Mouse (Mus musculus): Measurements from ENCODE around the gene 3110009E18Rik. TPM values are rescaled to one million over a fixed set of nuclear protein-coding genes. Genes with fewer than 3 reads are reported as not detected.

3110009E18Rik gene
- polyA plus RNA-seq, 1 experiment from 2014 or later, result 26.1 TPM

DNA sequence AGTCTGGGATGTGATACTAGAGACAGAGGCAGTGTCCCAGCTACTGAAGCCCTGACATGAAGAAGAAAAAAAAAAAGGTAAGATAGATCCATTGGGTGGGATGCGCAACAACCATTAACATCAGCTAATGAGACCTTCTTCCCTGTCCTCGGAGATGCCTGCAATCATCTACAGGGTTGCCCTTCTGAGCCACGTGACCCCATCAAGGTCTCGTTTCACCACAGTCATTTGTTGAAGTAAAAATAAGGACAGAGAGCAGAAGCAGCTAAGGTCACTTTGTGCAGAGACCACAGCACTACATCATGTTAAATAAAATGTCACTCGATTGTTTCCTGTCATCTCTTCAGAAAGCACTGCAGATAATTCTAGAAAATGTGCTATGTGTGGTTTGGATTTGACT lies 82.8 kb downstream of the 3110009E18Rik start:
- Histone ChIP-seq H3K27me3 (ENCODE audit: control insufficient read depth, insufficient read depth, low read length) (no peaks in the 10 kb centered on the region), H3K4me1 (replicated peaks; ENCODE audit: control insufficient read depth, insufficient read depth, low read length) (no peaks in the 10 kb centered on the region), H3K4me2 (replicated peaks; ENCODE audit: low read depth, low read length) (no peak overlapping the region), H3K27ac (ENCODE audit: low read depth, low read length) (no peak overlapping the region), H3K9ac (ENCODE audit: low read depth, low read length) (no peak overlapping the region), H3K4me3 (ENCODE audit: low read depth, low read length) (no peak overlapping the region), H3K9me3 (ENCODE audit: control insufficient read depth, low read length) (no peaks in the 10 kb centered on the region), H3K36me3 (ENCODE audit: control insufficient read depth, insufficient read depth, low read length) (no peaks in the 10 kb centered on the region)
- ATAC-seq (ENCODE audit: low FRiP score) (no peak), DNase-seq (ENCODE audit: low spot score) (no peak)
- 87% methylated on average over 5 of the region's 5 CpGs for WGBS

DNA sequence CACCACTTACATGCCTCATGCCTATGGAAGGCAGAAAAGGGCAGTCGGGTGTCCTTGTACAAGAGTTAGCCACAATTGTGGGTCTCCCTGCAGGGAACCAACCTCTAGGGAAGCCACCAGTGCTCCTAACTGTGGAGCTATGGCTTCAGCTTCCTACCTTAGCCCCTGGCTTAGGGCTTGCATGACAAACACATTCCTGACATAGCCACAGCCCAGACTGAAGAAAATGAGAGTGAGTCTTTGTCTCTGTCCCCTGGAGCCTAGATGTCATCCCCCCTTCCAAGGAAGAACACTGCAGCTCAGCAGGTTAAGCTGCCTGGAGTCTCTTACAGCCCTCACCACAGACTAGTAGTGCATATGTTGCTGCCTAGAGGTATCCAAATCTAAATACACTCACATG lies 83.8 kb downstream of the 3110009E18Rik start:
- WGBS, result 45% methylated on average over 1 of the region's 1 CpGs
- ATAC-seq (ENCODE audit: low FRiP score), result no peak

DNA sequence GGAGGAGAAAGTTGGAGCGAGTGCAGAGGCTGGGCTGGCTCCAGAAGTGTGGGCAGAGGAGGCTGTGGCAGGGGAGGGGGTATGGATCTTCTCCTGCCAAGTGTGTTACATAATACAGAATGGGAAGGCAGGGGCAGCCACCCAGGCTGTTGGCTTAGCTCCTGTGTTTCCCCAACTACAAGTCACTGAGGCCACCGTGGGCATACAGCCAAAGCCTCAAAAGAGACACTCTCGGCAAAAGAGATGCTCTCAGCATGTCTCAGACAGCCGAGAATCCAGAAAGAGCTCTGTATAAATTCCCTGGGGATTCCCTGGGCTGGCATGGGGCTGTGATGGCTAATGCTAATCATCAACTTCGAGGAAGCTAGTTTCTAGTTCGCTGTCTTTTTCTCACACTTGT lies 86.6 kb downstream of the 3110009E18Rik start:
- 52% methylated on average over 6 of the region's 6 CpGs for WGBS
- no peaks in the 10 kb centered on the region for H3K27me3 ChIP-seq (ENCODE audit: control insufficient read depth, insufficient read depth, low read length)
- H3K4me3 ChIP-seq (ENCODE audit: low read depth, low read length), result no peak overlapping the region
- H3K4me2 ChIP-seq (replicated peaks; ENCODE audit: low read depth, low read length), result no peak overlapping the region
- no peaks in the 10 kb centered on the region for H3K36me3 ChIP-seq (ENCODE audit: control insufficient read depth, insufficient read depth, low read length)
- no peak for DNase-seq (ENCODE audit: low spot score)
- H3K9ac ChIP-seq (ENCODE audit: low read depth, low read length), result no peak overlapping the region
- no peak overlapping the region for H3K27ac ChIP-seq (ENCODE audit: low read depth, low read length)
- H3K4me1 ChIP-seq (replicated peaks; ENCODE audit: control insufficient read depth, insufficient read depth, low read length), result no peaks in the 10 kb centered on the region
- no peaks in the 10 kb centered on the region for H3K9me3 ChIP-seq (ENCODE audit: control insufficient read depth, low read length)
- ATAC-seq (ENCODE audit: low FRiP score), result no peak

More for the DNA sequence above, 83.8 kb downstream of the 3110009E18Rik start:
- no peaks in the 10 kb centered on the region for H3K36me3 ChIP-seq (ENCODE audit: control insufficient read depth, insufficient read depth, low read length)
- no peaks in the 10 kb centered on the region for H3K27me3 ChIP-seq (ENCODE audit: control insufficient read depth, insufficient read depth, low read length)
- DNase-seq (ENCODE audit: low spot score), result no peak
- H3K27ac ChIP-seq (ENCODE audit: low read depth, low read length), result no peak overlapping the region
- no peak overlapping the region for H3K4me2 ChIP-seq (replicated peaks; ENCODE audit: low read depth, low read length)
- H3K4me3 ChIP-seq (ENCODE audit: low read depth, low read length), result no peak overlapping the region
- H3K9me3 ChIP-seq (ENCODE audit: control insufficient read depth, low read length), result no peaks in the 10 kb centered on the region
- no peaks in the 10 kb centered on the region for H3K4me1 ChIP-seq (replicated peaks; ENCODE audit: control insufficient read depth, insufficient read depth, low read length)
- no peak overlapping the region for H3K9ac ChIP-seq (ENCODE audit: low read depth, low read length)

DNA sequence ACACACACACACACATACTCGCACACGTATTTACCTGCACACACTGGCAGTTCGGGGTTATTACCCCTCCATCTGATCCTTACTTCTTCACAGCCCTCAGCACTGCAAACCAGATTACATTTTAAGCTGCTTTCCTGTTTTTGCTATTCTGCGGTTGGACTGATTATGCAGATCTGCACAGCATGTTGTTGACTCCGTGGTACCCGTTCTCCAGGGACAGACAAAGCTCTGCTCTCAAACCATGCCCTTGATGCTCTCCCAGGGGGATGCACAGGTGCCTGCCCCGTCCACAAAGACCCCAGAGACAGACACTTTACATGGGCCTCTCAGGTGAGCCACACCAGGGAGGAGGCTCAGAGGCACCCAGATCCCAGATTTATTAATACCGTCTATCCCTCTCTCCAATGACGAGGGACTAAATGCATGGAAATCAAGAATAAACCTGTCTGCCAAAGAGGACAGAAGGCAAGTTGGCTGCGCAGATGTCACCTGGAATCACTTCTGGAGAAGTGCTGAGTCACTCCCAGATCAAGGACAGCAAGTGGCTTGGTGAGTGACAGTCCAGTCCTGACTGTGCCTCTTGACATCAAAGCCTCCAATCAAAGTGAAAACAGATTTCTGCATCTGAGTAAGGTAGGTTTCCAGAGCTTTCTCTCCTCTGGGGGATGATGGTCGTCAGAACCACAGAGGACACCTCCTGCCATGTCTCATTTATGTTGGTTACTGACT lies 87.7 kb downstream of the 3110009E18Rik start:
- no peaks in the 10 kb centered on the region for H3K4me1 ChIP-seq (replicated peaks; ENCODE audit: control insufficient read depth, insufficient read depth, low read length)
- no peaks in the 10 kb centered on the region for H3K9me3 ChIP-seq (ENCODE audit: control insufficient read depth, low read length)
- 81% methylated on average over 11 of the region's 11 CpGs for WGBS
- no peaks in the 10 kb centered on the region for H3K36me3 ChIP-seq (ENCODE audit: control insufficient read depth, insufficient read depth, low read length)
- ATAC-seq (ENCODE audit: low FRiP score) (no peak), DNase-seq (ENCODE audit: low spot score) (no peak)
- H3K4me2 ChIP-seq (replicated peaks; ENCODE audit: low read depth, low read length), result no peak overlapping the region
- H3K4me3 ChIP-seq (ENCODE audit: low read depth, low read length), result no peak overlapping the region
- H3K9ac ChIP-seq (ENCODE audit: low read depth, low read length), result no peak overlapping the region
- H3K27ac ChIP-seq (ENCODE audit: low read depth, low read length), result no peak overlapping the region
- no peaks in the 10 kb centered on the region for H3K27me3 ChIP-seq (ENCODE audit: control insufficient read depth, insufficient read depth, low read length)

DNA sequence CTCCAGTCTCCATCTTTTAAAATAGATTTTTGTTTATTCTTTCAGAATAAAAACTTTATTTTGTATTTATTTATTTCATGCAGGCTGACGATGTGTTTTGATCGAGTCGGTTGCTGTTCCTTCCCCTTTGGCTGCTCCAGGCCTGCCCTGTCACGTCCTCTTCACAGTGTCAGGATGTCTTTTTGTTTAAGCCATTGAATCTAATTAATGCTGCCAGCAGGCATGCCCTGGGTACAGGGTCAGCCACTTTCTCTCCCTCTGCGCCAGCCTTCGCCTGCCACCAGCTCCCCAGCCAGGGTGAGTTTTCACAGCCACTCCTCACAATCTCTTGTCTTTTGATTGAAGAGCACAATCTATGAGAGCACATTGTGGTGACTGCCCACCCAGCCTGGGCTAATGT lies 99.9 kb downstream of the 3110009E18Rik start:
- Histone ChIP-seq H3K4me2 (replicated peaks; ENCODE audit: low read depth, low read length) (no peak overlapping the region), H3K36me3 (ENCODE audit: control insufficient read depth, insufficient read depth, low read length) (no peaks in the 10 kb centered on the region), H3K9ac (ENCODE audit: low read depth, low read length) (no peak overlapping the region), H3K27ac (ENCODE audit: low read depth, low read length) (no peak overlapping the region), H3K4me1 (replicated peaks; ENCODE audit: control insufficient read depth, insufficient read depth, low read length) (no peaks in the 10 kb centered on the region), H3K27me3 (ENCODE audit: control insufficient read depth, insufficient read depth, low read length) (no peaks in the 10 kb centered on the region), H3K4me3 (ENCODE audit: low read depth, low read length) (no peak overlapping the region), H3K9me3 (ENCODE audit: control insufficient read depth, low read length) (no peaks in the 10 kb centered on the region)
- ATAC-seq (ENCODE audit: low FRiP score) (no peak), DNase-seq (ENCODE audit: low spot score) (no peak)
- 66% methylated on average over 6 of the region's 6 CpGs for WGBS

DNA sequence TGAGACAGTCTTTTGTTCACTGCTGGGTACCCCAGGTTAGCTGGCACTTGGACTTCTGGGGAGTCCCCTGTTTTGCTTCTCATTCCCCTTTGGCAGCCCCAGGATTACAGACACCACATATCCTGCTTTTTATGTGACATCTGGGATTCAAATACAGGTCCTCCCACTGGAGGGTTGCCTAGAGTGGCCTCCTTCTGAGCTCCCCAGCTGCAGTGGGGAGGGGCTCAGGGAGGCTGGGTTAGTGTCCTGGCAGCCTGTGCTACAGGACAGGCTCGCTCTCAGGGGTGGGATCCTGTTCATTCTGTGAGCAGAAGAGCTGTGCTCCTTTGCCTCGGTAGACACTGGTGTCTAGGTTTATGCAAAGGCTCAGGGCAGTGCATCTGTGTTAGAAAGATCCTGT lies 100.3 kb downstream of the 3110009E18Rik start:
- ATAC-seq (ENCODE audit: low FRiP score) (no peak), DNase-seq (ENCODE audit: low spot score) (no peak)
- no peaks in the 10 kb centered on the region for H3K9me3 ChIP-seq (ENCODE audit: control insufficient read depth, low read length)
- no peak overlapping the region for H3K4me2 ChIP-seq (replicated peaks; ENCODE audit: low read depth, low read length)
- no peak overlapping the region for H3K27ac ChIP-seq (ENCODE audit: low read depth, low read length)
- H3K4me3 ChIP-seq (ENCODE audit: low read depth, low read length), result no peak overlapping the region
- no peaks in the 10 kb centered on the region for H3K4me1 ChIP-seq (replicated peaks; ENCODE audit: control insufficient read depth, insufficient read depth, low read length)
- WGBS, result 55% methylated on average over 2 of the region's 2 CpGs
- no peak overlapping the region for H3K9ac ChIP-seq (ENCODE audit: low read depth, low read length)
- H3K36me3 ChIP-seq (ENCODE audit: control insufficient read depth, insufficient read depth, low read length), result no peaks in the 10 kb centered on the region
- H3K27me3 ChIP-seq (ENCODE audit: control insufficient read depth, insufficient read depth, low read length), result no peaks in the 10 kb centered on the region

DNA sequence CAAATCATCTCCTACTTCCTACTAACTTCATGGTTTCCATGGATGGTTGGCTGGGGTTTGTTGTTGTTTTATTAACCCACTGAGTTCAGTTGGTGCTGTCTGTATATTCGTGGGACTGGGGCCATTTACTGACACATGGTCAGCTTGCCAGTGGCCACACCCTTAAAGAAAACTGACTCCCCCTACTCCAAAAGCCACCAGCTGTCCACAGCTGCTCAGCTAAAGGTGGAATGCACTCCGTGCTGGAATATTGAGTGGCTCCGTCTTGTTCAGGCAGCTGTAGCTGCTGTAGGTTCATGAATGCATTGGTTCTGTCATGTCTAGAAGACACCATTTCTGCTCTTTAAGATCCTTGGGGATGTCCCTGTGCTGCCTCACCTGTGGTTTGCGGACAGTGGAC lies 102.6 kb downstream of the 3110009E18Rik start:
- ATAC-seq (ENCODE audit: low FRiP score) (no peak), DNase-seq (ENCODE audit: low spot score) (no peak)
- no peaks in the 10 kb centered on the region for H3K9me3 ChIP-seq (ENCODE audit: control insufficient read depth, low read length)
- no peaks in the 10 kb centered on the region for H3K4me1 ChIP-seq (replicated peaks; ENCODE audit: control insufficient read depth, insufficient read depth, low read length)
- no peak overlapping the region for H3K27ac ChIP-seq (ENCODE audit: low read depth, low read length)
- no peak overlapping the region for H3K9ac ChIP-seq (ENCODE audit: low read depth, low read length)
- no peaks in the 10 kb centered on the region for H3K36me3 ChIP-seq (ENCODE audit: control insufficient read depth, insufficient read depth, low read length)
- no peak overlapping the region for H3K4me2 ChIP-seq (replicated peaks; ENCODE audit: low read depth, low read length)
- H3K27me3 ChIP-seq (ENCODE audit: control insufficient read depth, insufficient read depth, low read length), result no peaks in the 10 kb centered on the region
- WGBS, result 81% methylated on average over 4 of the region's 4 CpGs
- H3K4me3 ChIP-seq (ENCODE audit: low read depth, low read length), result no peak overlapping the region

DNA sequence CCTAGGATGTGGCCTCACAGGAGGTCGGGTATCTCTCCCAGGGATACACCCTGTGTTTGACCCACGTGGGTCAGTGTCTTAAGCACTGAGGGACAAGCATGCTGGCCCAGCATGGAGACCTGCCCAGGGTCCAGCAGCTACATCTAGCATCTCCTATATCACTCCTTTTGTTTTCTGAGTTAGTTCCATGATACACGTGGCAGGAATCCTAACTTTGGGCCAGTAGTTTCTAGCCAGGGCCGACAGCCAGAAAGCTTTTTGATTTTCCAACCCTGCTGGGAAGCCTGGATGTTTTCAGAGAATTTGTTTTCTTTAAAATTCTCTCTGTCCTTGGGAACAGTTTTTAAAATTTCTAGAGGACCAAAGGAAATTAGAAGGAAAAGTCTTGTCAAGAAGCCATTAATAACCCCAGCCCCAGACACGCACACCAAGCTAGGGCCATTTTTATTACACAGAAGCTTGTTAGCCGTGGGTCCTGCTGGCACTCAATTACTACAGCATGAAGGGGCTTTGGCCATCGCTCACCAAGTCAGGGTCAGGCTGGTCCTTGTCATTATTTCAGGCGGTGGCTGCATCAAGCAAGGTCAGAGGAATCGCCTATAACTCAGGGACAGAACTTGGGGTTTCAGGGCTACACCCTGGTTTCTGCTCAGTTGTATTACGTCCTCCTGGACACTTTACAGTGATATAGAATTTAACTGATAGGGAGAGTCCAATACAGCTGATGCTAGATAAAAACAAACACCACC lies 108.9 kb downstream of the 3110009E18Rik start:
- Histone ChIP-seq H3K27ac (ENCODE audit: low read depth, low read length) (no peak overlapping the region), H3K9ac (ENCODE audit: low read depth, low read length) (no peak overlapping the region), H3K4me3 (ENCODE audit: low read depth, low read length) (no peak overlapping the region), H3K27me3 (ENCODE audit: control insufficient read depth, insufficient read depth, low read length) (no peaks in the 10 kb centered on the region), H3K36me3 (ENCODE audit: control insufficient read depth, insufficient read depth, low read length) (no peaks in the 10 kb centered on the region), H3K9me3 (ENCODE audit: control insufficient read depth, low read length) (no peaks in the 10 kb centered on the region), H3K4me2 (replicated peaks; ENCODE audit: low read depth, low read length) (no peak overlapping the region), H3K4me1 (replicated peaks; ENCODE audit: control insufficient read depth, insufficient read depth, low read length) (no peaks in the 10 kb centered on the region)
- WGBS, result 81% methylated on average over 10 of the region's 10 CpGs
- no peak for ATAC-seq (ENCODE audit: low FRiP score)
- no peak for DNase-seq (ENCODE audit: low spot score)

DNA sequence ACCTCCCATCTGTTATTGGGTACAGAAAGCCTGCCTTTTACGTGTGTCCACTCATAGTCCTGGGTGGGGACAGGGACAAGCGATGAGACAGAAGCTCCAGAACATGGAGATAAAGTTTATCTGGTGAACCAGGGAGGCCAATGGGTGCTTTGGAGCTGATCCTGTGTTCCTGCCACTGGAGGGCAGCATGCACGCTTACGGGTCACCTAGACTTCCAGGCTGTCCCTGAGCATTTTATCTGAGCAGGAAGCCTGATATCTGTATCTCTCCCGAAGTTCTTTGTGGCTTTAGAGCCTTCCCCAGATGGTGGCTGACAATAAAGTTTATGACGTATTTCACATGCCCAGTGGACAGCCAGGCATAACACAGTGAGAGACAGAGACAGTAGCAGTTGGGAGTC lies 110.3 kb downstream of the 3110009E18Rik start:
- Histone ChIP-seq H3K27me3 (ENCODE audit: control insufficient read depth, insufficient read depth, low read length) (no peaks in the 10 kb centered on the region), H3K36me3 (ENCODE audit: control insufficient read depth, insufficient read depth, low read length) (no peaks in the 10 kb centered on the region), H3K27ac (ENCODE audit: low read depth, low read length) (no peak overlapping the region), H3K4me3 (ENCODE audit: low read depth, low read length) (no peak overlapping the region), H3K4me1 (replicated peaks; ENCODE audit: control insufficient read depth, insufficient read depth, low read length) (no peaks in the 10 kb centered on the region), H3K9me3 (ENCODE audit: control insufficient read depth, low read length) (no peaks in the 10 kb centered on the region), H3K4me2 (replicated peaks; ENCODE audit: low read depth, low read length) (no peak overlapping the region), H3K9ac (ENCODE audit: low read depth, low read length) (no peak overlapping the region)
- WGBS, result 45% methylated on average over 6 of the region's 6 CpGs
- no peak for ATAC-seq (ENCODE audit: low FRiP score)
- peak; percentile 58 for DNase-seq (ENCODE audit: low spot score)
